Mouse (Mus musculus): ENCODE measurements around the gene Uchl4. TPM values are rescaled to one million over a fixed set of nuclear protein-coding genes. Genes with fewer than 3 reads are reported as not detected.

Gene Uchl4
- polyA plus RNA-seq, 1 experiment from 2014 or later: 2.3 TPM

DNA sequence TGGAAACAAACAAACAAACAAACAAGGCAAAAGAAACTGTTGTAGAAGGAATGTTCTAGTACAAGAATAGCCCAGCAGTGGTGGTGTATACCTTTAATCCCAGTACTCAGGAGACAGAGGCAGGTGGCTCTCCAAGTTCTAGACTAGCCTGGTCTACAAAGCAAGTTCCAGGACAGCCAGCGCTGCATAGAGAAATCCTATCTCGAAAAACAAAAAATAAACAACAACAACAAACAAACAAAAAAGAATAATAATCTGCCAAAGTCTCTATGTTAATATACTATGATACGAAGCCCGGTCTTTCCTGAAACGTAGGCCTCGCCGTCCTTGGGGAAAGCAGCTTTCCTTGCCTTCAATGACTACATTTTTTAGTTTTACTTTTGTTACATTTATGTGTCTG lies 1.1 kb downstream of the Uchl4 start:
- 97% methylated on average over 7 of the region's 7 CpGs for WGBS
- no peak overlapping the region for H3K4me3 ChIP-seq (ENCODE audit: low read depth, low read length)
- no peak overlapping the region for H3K27ac ChIP-seq (replicated peaks; ENCODE audit: low read depth, low read length)
- no peaks in the 10 kb centered on the region for H3K9me3 ChIP-seq (ENCODE audit: control insufficient read depth, low read length)
- ATAC-seq (ENCODE audit: low read depth) (no peak), DNase-seq (ENCODE audit: low spot score) (no peak)
- peaks cover 25% of the 10 kb centered on the region for H3K4me1 ChIP-seq (ENCODE audit: control insufficient read depth, insufficient read depth, low read length)
- H3K4me2 ChIP-seq (ENCODE audit: low read depth, low read length): no peak overlapping the region
- no peak overlapping the region for H3K9ac ChIP-seq (ENCODE audit: low read depth, low read length)
- no peaks in the 10 kb centered on the region for H3K27me3 ChIP-seq (replicated peaks; ENCODE audit: control insufficient read depth, insufficient read depth, low read length)
- H3K36me3 ChIP-seq (ENCODE audit: control insufficient read depth, insufficient read depth, low read length): 0 out of 2 replicates have a peak, but pooled peaks cover 6% of the 10 kb centered on the region

GRCm38 (mm10) chr9:64240116-64240515 lies 5.1 kb downstream of the Uchl4 start:
- Histone ChIP-seq H3K36me3 (ENCODE audit: control insufficient read depth, insufficient read depth, low read length) (peaks cover 10% of the 10 kb centered on the region; the same call in 1 of the 2 replicates), H3K27ac (replicated peaks; ENCODE audit: low read depth, low read length) (no peak overlapping the region), H3K4me1 (ENCODE audit: control insufficient read depth, insufficient read depth, low read length) (no peaks in the 10 kb centered on the region; the same call in 1 of the 2 replicates), H3K4me2 (ENCODE audit: low read depth, low read length) (no peak overlapping the region), H3K9ac (ENCODE audit: low read depth, low read length) (no peak overlapping the region), H3K9me3 (ENCODE audit: control insufficient read depth, low read length) (no peaks in the 10 kb centered on the region), H3K4me3 (ENCODE audit: low read depth, low read length) (no peak overlapping the region), H3K27me3 (replicated peaks; ENCODE audit: control insufficient read depth, insufficient read depth, low read length) (no peaks in the 10 kb centered on the region)
- DNase-seq (ENCODE audit: low spot score): no peak
- ATAC-seq (ENCODE audit: low read depth): no peak
- WGBS: 20% methylated on average over 2 of the region's 2 CpGs

DNA sequence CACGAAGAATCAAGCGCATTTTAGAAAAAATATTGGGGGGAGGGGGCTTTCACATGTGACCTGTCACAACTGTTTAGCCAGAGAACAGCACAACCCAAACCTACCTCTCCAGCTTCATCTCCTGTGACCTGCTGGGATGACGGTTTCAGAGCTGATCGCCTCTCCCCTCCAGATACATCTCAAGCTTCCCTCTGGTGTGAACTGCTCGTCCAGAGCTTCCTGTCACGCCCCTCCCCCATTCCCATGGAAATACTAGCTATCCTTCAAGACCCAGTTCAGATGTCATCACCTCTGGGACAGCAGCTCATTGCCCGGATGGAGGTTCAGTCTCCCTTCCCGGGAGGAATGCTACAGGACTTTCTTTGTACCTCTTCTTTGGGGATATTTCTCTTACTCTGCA lies 5.7 kb downstream of the Uchl4 start:
- H3K27me3 ChIP-seq (replicated peaks; ENCODE audit: control insufficient read depth, insufficient read depth, low read length): no peaks in the 10 kb centered on the region
- H3K4me3 ChIP-seq (ENCODE audit: low read depth, low read length): no peak overlapping the region
- H3K4me2 ChIP-seq (ENCODE audit: low read depth, low read length): no peak overlapping the region; the same call in 1 of the 2 replicates
- 21% methylated on average over 8 of the region's 8 CpGs for WGBS
- ATAC-seq (ENCODE audit: low read depth) (peak; percentile 26; the same call in 1 of the 2 replicates), DNase-seq (ENCODE audit: low spot score) (peak; percentile 45)
- H3K27ac ChIP-seq (replicated peaks; ENCODE audit: low read depth, low read length): 0 out of 2 replicates have a peak overlapping the region, but pooled peaks have one; percentile 11
- no peak overlapping the region for H3K9ac ChIP-seq (ENCODE audit: low read depth, low read length)
- H3K9me3 ChIP-seq (ENCODE audit: control insufficient read depth, low read length): no peaks in the 10 kb centered on the region
- H3K4me1 ChIP-seq (ENCODE audit: control insufficient read depth, insufficient read depth, low read length): no peaks in the 10 kb centered on the region; the same call in 1 of the 2 replicates
- H3K36me3 ChIP-seq (ENCODE audit: control insufficient read depth, insufficient read depth, low read length): peaks cover 12% of the 10 kb centered on the region; the same call in 1 of the 2 replicates

DNA sequence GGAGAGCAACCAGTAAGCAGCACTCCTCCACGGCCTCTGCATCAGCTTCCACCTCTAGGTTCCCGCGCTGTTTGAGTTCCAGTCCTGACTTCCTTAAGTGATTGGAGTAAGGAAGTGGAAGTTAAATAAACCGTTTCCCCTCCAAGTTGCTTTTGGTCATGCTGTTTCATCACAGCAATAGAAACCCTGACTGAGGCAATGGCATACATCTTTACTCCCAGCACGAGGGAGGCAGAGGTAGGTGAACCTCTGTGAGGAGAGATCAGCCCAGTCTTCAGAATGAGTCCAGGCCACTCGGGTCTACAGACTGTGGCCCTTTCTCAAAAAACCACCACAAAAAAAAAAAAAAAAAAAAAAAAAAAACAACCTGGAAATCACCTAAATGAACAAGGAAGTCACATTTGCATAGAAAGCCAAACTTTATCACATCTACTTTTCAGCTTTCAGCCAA lies 7.4 kb downstream of the Uchl4 start:
- no peak overlapping the region for H3K9ac ChIP-seq (ENCODE audit: low read depth, low read length)
- peak; percentile 17 for DNase-seq (ENCODE audit: low spot score)
- 72% methylated on average over 6 of the region's 6 CpGs for WGBS
- H3K27ac ChIP-seq (replicated peaks; ENCODE audit: low read depth, low read length): no peak overlapping the region; the same call in 1 of the 2 replicates
- peaks cover 7% of the 10 kb centered on the region; the same call in 1 of the 2 replicates for H3K36me3 ChIP-seq (ENCODE audit: control insufficient read depth, insufficient read depth, low read length)
- H3K9me3 ChIP-seq (ENCODE audit: control insufficient read depth, low read length): no peaks in the 10 kb centered on the region
- no peak for ATAC-seq (ENCODE audit: low read depth)
- no peak overlapping the region for H3K4me2 ChIP-seq (ENCODE audit: low read depth, low read length)
- H3K4me3 ChIP-seq (ENCODE audit: low read depth, low read length): no peak overlapping the region
- no peaks in the 10 kb centered on the region for H3K27me3 ChIP-seq (replicated peaks; ENCODE audit: control insufficient read depth, insufficient read depth, low read length)
- H3K4me1 ChIP-seq (ENCODE audit: control insufficient read depth, insufficient read depth, low read length): no peaks in the 10 kb centered on the region; the same call in 1 of the 2 replicates

DNA sequence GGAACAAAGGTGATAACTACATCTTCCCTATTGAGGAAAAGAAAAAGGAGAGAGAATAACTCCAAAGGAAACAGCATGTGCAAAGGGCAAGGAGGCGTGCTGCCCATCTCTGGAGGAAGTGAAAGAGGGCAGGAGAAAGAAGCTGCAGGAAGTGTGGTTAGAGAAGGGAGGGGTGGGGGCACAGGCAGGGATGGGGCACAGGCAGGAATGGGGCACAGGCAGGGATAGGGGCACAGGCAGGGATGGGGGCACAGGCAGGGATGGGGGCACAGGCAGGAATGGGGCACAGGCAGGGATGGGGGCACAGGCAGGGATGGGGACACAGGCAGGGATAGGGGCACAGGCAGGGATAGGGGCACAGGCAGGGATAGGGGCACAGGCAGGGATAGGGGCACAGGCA lies 14.4 kb downstream of the Uchl4 start:
- Histone ChIP-seq H3K27me3 (replicated peaks; ENCODE audit: control insufficient read depth, insufficient read depth, low read length) (no peaks in the 10 kb centered on the region), H3K4me2 (ENCODE audit: low read depth, low read length) (no peak overlapping the region), H3K4me1 (ENCODE audit: control insufficient read depth, insufficient read depth, low read length) (peaks cover 14% of the 10 kb centered on the region), H3K27ac (replicated peaks; ENCODE audit: low read depth, low read length) (no peak overlapping the region), H3K36me3 (ENCODE audit: control insufficient read depth, insufficient read depth, low read length) (peaks cover 7% of the 10 kb centered on the region; the same call in 1 of the 2 replicates), H3K9ac (ENCODE audit: low read depth, low read length) (no peak overlapping the region), H3K9me3 (ENCODE audit: control insufficient read depth, low read length) (no peaks in the 10 kb centered on the region), H3K4me3 (ENCODE audit: low read depth, low read length) (no peak overlapping the region)
- DNase-seq (ENCODE audit: low spot score) (no peak), ATAC-seq (ENCODE audit: low read depth) (no peak)
- WGBS: 61% methylated on average over 1 of the region's 1 CpGs

GRCm38 (mm10) chr9:64250111-64250730 lies 15.2 kb downstream of the Uchl4 start:
- no peak for ATAC-seq (ENCODE audit: low read depth)
- Histone ChIP-seq H3K27ac (replicated peaks; ENCODE audit: low read depth, low read length) (no peak overlapping the region), H3K27me3 (replicated peaks; ENCODE audit: control insufficient read depth, insufficient read depth, low read length) (no peaks in the 10 kb centered on the region), H3K9me3 (ENCODE audit: control insufficient read depth, low read length) (no peaks in the 10 kb centered on the region), H3K4me1 (ENCODE audit: control insufficient read depth, insufficient read depth, low read length) (peaks cover 14% of the 10 kb centered on the region), H3K4me3 (ENCODE audit: low read depth, low read length) (no peak overlapping the region), H3K9ac (ENCODE audit: low read depth, low read length) (no peak overlapping the region), H3K36me3 (ENCODE audit: control insufficient read depth, insufficient read depth, low read length) (peaks cover 2% of the 10 kb centered on the region; the same call in 1 of the 2 replicates), H3K4me2 (ENCODE audit: low read depth, low read length) (no peak overlapping the region)
- no peak for DNase-seq (ENCODE audit: low spot score)

DNA sequence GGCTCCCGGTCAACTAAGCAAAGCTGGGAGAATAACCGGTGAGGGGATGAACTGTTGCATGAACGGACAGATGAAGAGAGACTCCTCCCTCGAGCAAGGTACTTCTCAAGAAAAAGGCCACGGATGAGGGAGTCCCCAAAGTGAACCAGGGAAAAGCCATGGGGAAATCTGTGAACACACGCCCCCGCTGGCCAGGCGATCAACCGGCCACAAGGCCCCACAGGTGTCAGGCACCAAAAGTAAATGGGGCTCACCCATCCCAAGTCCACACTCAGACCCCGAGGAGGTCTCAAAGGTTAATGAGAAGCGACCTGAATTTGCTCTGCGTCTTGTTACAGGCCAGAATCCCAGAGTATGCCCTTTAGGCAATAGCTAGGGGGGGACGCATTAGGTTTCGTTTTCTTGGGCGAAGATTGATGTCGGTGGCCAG lies 17.6 kb downstream of the Uchl4 start:
- Histone ChIP-seq H3K4me1 (ENCODE audit: control insufficient read depth, insufficient read depth, low read length) (peaks cover 14% of the 10 kb centered on the region), H3K9ac (ENCODE audit: low read depth, low read length) (peak overlapping the region; percentile 92), H3K9me3 (ENCODE audit: control insufficient read depth, low read length) (no peaks in the 10 kb centered on the region), H3K36me3 (ENCODE audit: control insufficient read depth, insufficient read depth, low read length) (no peaks in the 10 kb centered on the region), H3K4me3 (ENCODE audit: low read depth, low read length) (peak overlapping the region; percentile 97), H3K27ac (replicated peaks; ENCODE audit: low read depth, low read length) (peak overlapping the region; percentile 92), H3K27me3 (replicated peaks; ENCODE audit: control insufficient read depth, insufficient read depth, low read length) (no peaks in the 10 kb centered on the region), H3K4me2 (ENCODE audit: low read depth, low read length) (peak overlapping the region; percentile 84)
- DNase-seq (ENCODE audit: low spot score) (peak; percentile 19), ATAC-seq (ENCODE audit: low read depth) (no peak; the same call in 1 of the 2 replicates)
- 0% methylated on average over 16 of the region's 16 CpGs for WGBS

- H3K27ac ChIP-seq (replicated peaks; ENCODE audit: low read depth, low read length): peak within 1 kb of the TSS; percentile 92
- no peaks in the 10 kb centered on the region for H3K36me3 ChIP-seq (ENCODE audit: control insufficient read depth, insufficient read depth, low read length)
- ATAC-seq (ENCODE audit: low read depth) (peak; percentile 96), DNase-seq (ENCODE audit: low spot score) (peak; percentile 99)
- no peaks in the 10 kb centered on the region for H3K9me3 ChIP-seq (ENCODE audit: control insufficient read depth, low read length)
- H3K27me3 ChIP-seq (replicated peaks; ENCODE audit: control insufficient read depth, insufficient read depth, low read length): no peaks in the 10 kb centered on the region
- peak within 1 kb of the TSS; percentile 84 for H3K4me2 ChIP-seq (ENCODE audit: low read depth, low read length)
- peaks cover 14% of the 10 kb centered on the region for H3K4me1 ChIP-seq (ENCODE audit: control insufficient read depth, insufficient read depth, low read length)
- WGBS: under 1% methylated on average over 42 of the region's 89 CpGs
- H3K4me3 ChIP-seq (ENCODE audit: low read depth, low read length): peak within 1 kb of the TSS; percentile 97
- peak within 1 kb of the TSS; percentile 92 for H3K9ac ChIP-seq (ENCODE audit: low read depth, low read length)
Observed at GRCm38 (mm10) chr9:64253021-64253904, 18.3 kb downstream of the Uchl4 start, which contains the start of gene Map2k1. TSS of gene Map2k1 (minus strand) at chr9:64253631.

Data from embryonic facial prominence, embryonic 14.5 days (tissue).